In the genomic region with DNA sequence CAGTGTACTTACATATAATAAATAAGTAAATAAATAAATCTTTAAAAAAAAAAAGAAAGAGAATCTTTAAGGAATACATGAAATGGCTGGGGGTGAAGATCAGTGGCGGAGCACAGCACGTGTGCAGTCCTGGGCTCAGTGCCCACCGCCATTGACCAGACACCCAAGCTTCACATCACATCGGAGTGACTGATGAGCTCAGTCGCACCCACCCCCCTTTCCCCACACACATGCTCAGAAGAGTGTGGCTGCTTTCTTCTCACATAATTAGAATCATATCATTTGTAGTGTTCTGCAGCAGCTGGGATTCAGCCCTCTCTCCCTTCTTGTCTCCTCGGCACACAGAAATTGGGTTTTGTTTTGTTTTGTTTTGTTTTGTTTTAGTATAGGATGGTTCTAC, we compare ENCODE assay signal across 23 mouse cellular contexts. TPM values are rescaled to one million over a fixed set of nuclear protein-coding genes. Genes with fewer than 3 reads are reported as not detected.
DNase-seq lines count a peak whose midpoint lies in the region; ATAC-seq and TF ChIP-seq lines count a peak whose summit lies in the region.
"Had no signal": no experiment of that assay in that cellular context is flagged by ENCODE, and none has a peak within 500 bp of the region (broad histone marks: within the 10 kb centered on the region; RNA-seq: fewer than 3 reads in every experiment).

No protein-coding gene starts in this region.

- ATAC-seq in midbrain, postnatal 0 days (ENCODE audit: low FRiP score): no peak
- ATAC-seq in midbrain, embryonic 11.5 days (ENCODE audit: low FRiP score): no peak
- ATAC-seq: midbrain, embryonic 15.5 days had no signal

- H3K36me3 ChIP-seq in midbrain, postnatal 0 days (ENCODE audit: insufficient read depth, low read length): no peaks in the 10 kb centered on the region
- no peaks in the 10 kb centered on the region for H3K36me3 ChIP-seq in midbrain, embryonic 11.5 days (ENCODE audit: control insufficient read depth, insufficient read depth, low read length)
- H3K36me3 ChIP-seq: embryonic facial prominence, embryonic 12.5 days; heart, embryonic 15.5 days; midbrain, embryonic 15.5 days; neural tube, embryonic 13.5 days; stomach, embryonic 15.5 days had no signal

- H3K9ac ChIP-seq in midbrain, postnatal 0 days (replicated peaks; ENCODE audit: low read length, poor library complexity, severe bottlenecking): no peak overlapping the region
- H3K9ac ChIP-seq in midbrain, embryonic 11.5 days (ENCODE audit: low read length): no peak overlapping the region
- H3K9ac ChIP-seq: embryonic facial prominence, embryonic 12.5 days; heart, embryonic 15.5 days; midbrain, embryonic 15.5 days; neural tube, embryonic 13.5 days; stomach, embryonic 15.5 days had no signal

- no peaks in the 10 kb centered on the region for H3K4me1 ChIP-seq in midbrain, postnatal 0 days (ENCODE audit: insufficient read depth, low read length)
- H3K4me1 ChIP-seq in midbrain, embryonic 11.5 days (ENCODE audit: control insufficient read depth, insufficient read depth, low read length): no peaks in the 10 kb centered on the region
- H3K4me1 ChIP-seq: embryonic facial prominence, embryonic 12.5 days; heart, embryonic 15.5 days; midbrain, embryonic 15.5 days had no signal

- intact Hi-C loops in left cerebral cortex, postnatal 4 days (cut with DNase I): no loop called here
- intact Hi-C loops in left cerebral cortex, postnatal 10 days (cut with DNase I): no loop called here

- H3K4me3 ChIP-seq in midbrain, postnatal 0 days (ENCODE audit: low read depth, low read length): no peak overlapping the region
- no peak overlapping the region for H3K4me3 ChIP-seq in midbrain, embryonic 11.5 days (ENCODE audit: low read depth, low read length)
- H3K4me3 ChIP-seq: embryonic facial prominence, embryonic 12.5 days; gastrocnemius, adult 2 months; heart, embryonic 15.5 days; midbrain, embryonic 15.5 days; myocyte; neural tube, embryonic 13.5 days; stomach, embryonic 15.5 days had no signal

- H3K4me2 ChIP-seq in midbrain, postnatal 0 days (ENCODE audit: low read depth, low read length, poor library complexity, severe bottlenecking): no peak overlapping the region
- no peak overlapping the region for H3K4me2 ChIP-seq in midbrain, embryonic 11.5 days
- H3K4me2 ChIP-seq: embryonic facial prominence, embryonic 12.5 days; heart, embryonic 15.5 days; midbrain, embryonic 15.5 days; neural tube, embryonic 13.5 days; stomach, embryonic 15.5 days had no signal

- no peak overlapping the region for H3K27ac ChIP-seq in midbrain, postnatal 0 days (ENCODE audit: low read depth, low read length)
- no peak overlapping the region for H3K27ac ChIP-seq in midbrain, embryonic 11.5 days (ENCODE audit: low read depth, low read length)
- H3K27ac ChIP-seq: embryonic facial prominence, embryonic 12.5 days; gastrocnemius, adult 2 months; heart, embryonic 15.5 days; kidney, postnatal 0 days; midbrain, embryonic 15.5 days; neural tube, embryonic 13.5 days; stomach, embryonic 15.5 days had no signal

- no peaks in the 10 kb centered on the region for H3K27me3 ChIP-seq in midbrain, postnatal 0 days (ENCODE audit: insufficient read depth, low read length)
- no peaks in the 10 kb centered on the region for H3K27me3 ChIP-seq in midbrain, embryonic 11.5 days (ENCODE audit: control insufficient read depth, insufficient read depth, low read length)
- H3K27me3 ChIP-seq: embryonic facial prominence, embryonic 12.5 days; heart, embryonic 15.5 days; midbrain, embryonic 15.5 days; neural tube, embryonic 13.5 days; stomach, embryonic 15.5 days had no signal

- H3K9me3 ChIP-seq in midbrain, postnatal 0 days (ENCODE audit: low read length): no peaks in the 10 kb centered on the region
- H3K9me3 ChIP-seq in midbrain, embryonic 11.5 days (ENCODE audit: control insufficient read depth, low read length): no peaks in the 10 kb centered on the region
- H3K9me3 ChIP-seq: embryonic facial prominence, embryonic 12.5 days; heart, embryonic 15.5 days; midbrain, embryonic 15.5 days; neural tube, embryonic 13.5 days; stomach, embryonic 15.5 days had no signal

- no peak for TF ChIP-seq CTCF in midbrain, postnatal 0 days (IDR thresholded peaks at IDR 0.05)

- peak; percentile 20 to 32 for DNase-seq in cerebellum, postnatal 14 days
- DNase-seq in cerebellum, postnatal 25 days: no peak
- peak; percentile 62 for DNase-seq in left cerebral cortex, postnatal 4 days
- DNase-seq in left cerebral cortex, postnatal 10 days (ENCODE audit: extremely low spot score in 1 of 2, low spot score in 2 of 2): no peak
- peak; percentile 36 for DNase-seq in midbrain, postnatal 0 days (ENCODE audit: low spot score)
- DNase-seq in midbrain, embryonic 11.5 days (ENCODE audit: low spot score, missing footprints): no peak
- DNase-seq in MN1 (ENCODE audit: low spot score): no peak
- DNase-seq in spleen, postnatal 10 days (ENCODE audit: low spot score in 2 of 2): no peak
- DNase-seq: adrenal gland, postnatal 25 days; cerebellum, adult 9-10 months; gastrocnemius, adult 2 months; heart, postnatal 36 days; kidney, adult 2 months; right cerebral cortex, adult 18-20 months; right cerebral cortex, postnatal 4 days; thymus, postnatal 25 days had no signal

- WGBS in midbrain, postnatal 0 days: 85% methylated on average over 6 of the region's 6 CpGs
- WGBS in midbrain, embryonic 11.5 days: 88% methylated on average over 6 of the region's 6 CpGs

RNA-seq across cellular contexts. Expression of a gene that starts 38.4 kb away (rescaled TPM):
- 10 to 100 TPM; 27.5 to 27.9 TPM for total RNA-seq in left cerebral cortex, postnatal 4 days (2021)
- 10 to 100 TPM; 40.8 to 43.5 TPM for total RNA-seq in left cerebral cortex, postnatal 10 days (2021)
- total RNA-seq in midbrain, postnatal 0 days (2014; rRNA removed): 16.0 and 18.0 TPM in 2 replicates
- 6.7 and 7.2 TPM in 2 replicates for polyA plus RNA-seq in midbrain, postnatal 0 days (2015; fragmentation: Nextera tagmentation; extraction: Ambion mirVana)
- 14.6 and 15.3 TPM in 2 replicates for polyA plus RNA-seq in midbrain, embryonic 11.5 days (2014; fragmentation: Nextera tagmentation; extraction: Ambion mirVana)

Comparison
In these comparisons a context has a peak if more than half of its experiments do, and no peak if none do; other contexts are left out.
1. DNase-seq: peak in cerebellum, postnatal 14 days (2 of 2), left cerebral cortex, postnatal 4 days (single experiment) and midbrain, postnatal 0 days (single experiment); none in cerebellum, postnatal 25 days (0 of 2), left cerebral cortex, postnatal 10 days (0 of 2), midbrain, embryonic 11.5 days (single experiment), MN1 (single experiment) and spleen, postnatal 10 days (0 of 2).